Mouse (Mus musculus): ENCODE data around the gene Olfr331. TPM values are rescaled to one million over a fixed set of nuclear protein-coding genes. Genes with fewer than 3 reads are reported as not detected.

Gene Olfr331
- polyA plus RNA-seq, 1 experiment from 2014 or later: not detected

Other genes starting within 250 kb of the Olfr331 start
- gene 4930438A08Rik, start 227.8 kb downstream of the Olfr331 start, polyA plus RNA-seq (2015; fragmentation: Nextera tagmentation; extraction: Ambion mirVana): not detected in 2 replicates
- gene Zfp692, start 195.5 kb downstream of the Olfr331 start, polyA plus RNA-seq (2015; fragmentation: Nextera tagmentation; extraction: Ambion mirVana): 12.1 and 15.9 TPM in 2 replicates
- 31.6 and 33.1 TPM in 2 replicates for gene Zfp672, start 172.2 kb downstream of the Olfr331 start, polyA plus RNA-seq (2015; fragmentation: Nextera tagmentation; extraction: Ambion mirVana)
- gene Sh3bp5l, start 171.8 kb downstream of the Olfr331 start, polyA plus RNA-seq (2015; fragmentation: Nextera tagmentation; extraction: Ambion mirVana): 27.6 and 29.9 TPM in 2 replicates
- gene Lypd8, start 123.5 kb downstream of the Olfr331 start, polyA plus RNA-seq (2015; fragmentation: Nextera tagmentation; extraction: Ambion mirVana): not detected in 2 replicates
- not detected in 2 replicates for gene 1810065E05Rik, start 81.5 kb downstream of the Olfr331 start, polyA plus RNA-seq (2015; fragmentation: Nextera tagmentation; extraction: Ambion mirVana)
- gene Gm12253, start 70.0 kb downstream of the Olfr331 start, polyA plus RNA-seq (2015; fragmentation: Nextera tagmentation; extraction: Ambion mirVana): not detected in 2 replicates
- not detected in 2 replicates for gene Lypd9, start 49.6 kb downstream of the Olfr331 start, polyA plus RNA-seq (2015; fragmentation: Nextera tagmentation; extraction: Ambion mirVana)
- not detected in 2 replicates for gene Olfr30, start 40.3 kb downstream of the Olfr331 start, polyA plus RNA-seq (2015; fragmentation: Nextera tagmentation; extraction: Ambion mirVana)
- gene Olfr332, start 10.0 kb downstream of the Olfr331 start, polyA plus RNA-seq (2015; fragmentation: Nextera tagmentation; extraction: Ambion mirVana): not detected in 2 replicates
- gene Olfr330, start 32.3 kb upstream of the Olfr331 start, polyA plus RNA-seq (2015; fragmentation: Nextera tagmentation; extraction: Ambion mirVana): 0.11 TPM in 1 of 2 replicates, not detected in the other
- not detected in 2 replicates for gene Olfr329-ps, start 43.9 kb upstream of the Olfr331 start, polyA plus RNA-seq (2015; fragmentation: Nextera tagmentation; extraction: Ambion mirVana)
- gene Olfr328, start 53.1 kb upstream of the Olfr331 start, polyA plus RNA-seq (2015; fragmentation: Nextera tagmentation; extraction: Ambion mirVana): not detected in 2 replicates
- gene Olfr224, start 68.0 kb upstream of the Olfr331 start, polyA plus RNA-seq (2015; fragmentation: Nextera tagmentation; extraction: Ambion mirVana): 0.06 TPM in 1 of 2 replicates, not detected in the other
- not detected in 2 replicates for gene Olfr325, start 75.2 kb upstream of the Olfr331 start, polyA plus RNA-seq (2015; fragmentation: Nextera tagmentation; extraction: Ambion mirVana)
- not detected in 2 replicates for gene Olfr324, start 92.5 kb upstream of the Olfr331 start, polyA plus RNA-seq (2015; fragmentation: Nextera tagmentation; extraction: Ambion mirVana)
- not detected in 2 replicates for gene 2210407C18Rik, start 113.5 kb upstream of the Olfr331 start, polyA plus RNA-seq (2015; fragmentation: Nextera tagmentation; extraction: Ambion mirVana)
- gene Olfr323, start 127.9 kb upstream of the Olfr331 start, polyA plus RNA-seq (2015; fragmentation: Nextera tagmentation; extraction: Ambion mirVana): not detected in 2 replicates
- gene Trim58, start 137.9 kb upstream of the Olfr331 start, polyA plus RNA-seq (2015; fragmentation: Nextera tagmentation; extraction: Ambion mirVana): 0.16 and 0.44 TPM in 2 replicates
- not detected in 2 replicates for gene Olfr322, start 156.2 kb upstream of the Olfr331 start, polyA plus RNA-seq (2015; fragmentation: Nextera tagmentation; extraction: Ambion mirVana)
- not detected in 2 replicates for gene Olfr320, start 178.5 kb upstream of the Olfr331 start, polyA plus RNA-seq (2015; fragmentation: Nextera tagmentation; extraction: Ambion mirVana)
- not detected in 2 replicates for gene Olfr319, start 196.6 kb upstream of the Olfr331 start, polyA plus RNA-seq (2015; fragmentation: Nextera tagmentation; extraction: Ambion mirVana)
- not detected in 2 replicates for gene Olfr318, start 221.4 kb upstream of the Olfr331 start, polyA plus RNA-seq (2015; fragmentation: Nextera tagmentation; extraction: Ambion mirVana)
- not detected in 2 replicates for gene Olfr317, start 236.6 kb upstream of the Olfr331 start, polyA plus RNA-seq (2015; fragmentation: Nextera tagmentation; extraction: Ambion mirVana)